Mouse (Mus musculus) midbrain, postnatal 0 days (tissue): Measurements from ENCODE around the gene Tfap2c. TPM values are rescaled to one million over a fixed set of nuclear protein-coding genes. Genes with fewer than 3 reads are reported as not detected.

Experiments
- ATAC-seq: fragments of 200-750 bp; cut with Nextera tagmentation; 2 replicates; pipeline ENCODE4 v1.8.0; 2017; ENCODE audit warnings: moderate number of reproducible peaks, mild to moderate bottlenecking, moderate TSS enrichment, moderate library complexity; ENCODE audit not compliant: low FRiP score
- DNase-seq: peaks from one replicate; pipeline ENCODE4 v3.0.0-alpha.2; 2015; ENCODE audit warnings: low spot score
- H3K27ac ChIP-seq: fragments of 300-500 bp; sonication (generic); 2 replicates; pipeline ENCODE4 v1.5.1; 2014; ENCODE audit warnings: low read depth, mild to moderate bottlenecking, low read length, mixed read lengths
- H3K27me3 ChIP-seq: fragments of 300-500 bp; sonication (generic); 2 replicates; pipeline ENCODE4 v1.6.1; 2014; ENCODE audit warnings: low read length, control low read depth, mixed read lengths; ENCODE audit not compliant: insufficient read depth
- H3K36me3 ChIP-seq: fragments of 300-500 bp; sonication (generic); 2 replicates; pipeline ENCODE4 v1.6.1; 2014; ENCODE audit warnings: low read length, control low read depth, mixed read lengths; ENCODE audit not compliant: insufficient read depth
- H3K4me1 ChIP-seq: fragments of 300-500 bp; sonication (generic); 2 replicates; pipeline ENCODE4 v1.6.1; 2014; ENCODE audit warnings: mild to moderate bottlenecking, control low read depth, antibody characterized with exemption, low read length, mixed read lengths; ENCODE audit not compliant: insufficient read depth
- H3K4me2 ChIP-seq: fragments of 300-500 bp; sonication (generic); 2 replicates; pipeline ENCODE4 v1.6.1; 2014; ENCODE audit warnings: low read depth, mild to moderate bottlenecking, low read length, mixed read lengths; ENCODE audit not compliant: poor library complexity, severe bottlenecking
- H3K4me3 ChIP-seq: fragments of 300-500 bp; sonication (generic); 2 replicates; pipeline ENCODE4 v1.5.1; 2014; ENCODE audit warnings: low read depth, mild to moderate bottlenecking, low read length, moderate library complexity
- H3K9ac ChIP-seq: fragments of 300-500 bp; sonication (generic); replicated peaks from 2 replicates; pipeline ENCODE4 v1.6.1; 2014; ENCODE audit warnings: mild to moderate bottlenecking, low read length, moderate library complexity, mixed read lengths; ENCODE audit not compliant: poor library complexity, severe bottlenecking
- H3K9me3 ChIP-seq: fragments of 300-500 bp; sonication (generic); 2 replicates; pipeline ENCODE4 v1.6.1; 2016; ENCODE audit warnings: low read length, control low read depth
- CTCF ChIP-seq: IDR thresholded peaks from 2 replicates; pipeline ENCODE4 v1.5.1; 2016; ENCODE audit warnings: antibody characterized with exemption, mild to moderate bottlenecking
- WGBS: fragments of 180-500 bp; shearing (Covaris S2); extraction: QIAGEN DNeasy Blood & Tissue Kit; methylation state at CpG from one replicate; pipeline ENCODE4 v1.1.7; 2014; 5-methylcytosine and 5-hydroxymethylcytosine counted together
- polyA plus RNA-seq: library from polyadenylated mRNA; unstranded; fragments of >200 nt; fragmentation: Nextera tagmentation; extraction: Ambion mirVana; gene quantifications from 2 replicates; pipeline ENCODE4 v1.2.1, GENCODE M21; 2015
- total RNA-seq: library from RNA; depleted of rRNA; stranded (reverse); fragments of >200 nt; gene quantifications from 2 replicates; pipeline ENCODE4 v1.2.3, GENCODE M21; 2014; rRNA removed

Tfap2c gene
- total and polyA plus RNA-seq, 2 experiments from 2014 or later: not detected

DNA sequence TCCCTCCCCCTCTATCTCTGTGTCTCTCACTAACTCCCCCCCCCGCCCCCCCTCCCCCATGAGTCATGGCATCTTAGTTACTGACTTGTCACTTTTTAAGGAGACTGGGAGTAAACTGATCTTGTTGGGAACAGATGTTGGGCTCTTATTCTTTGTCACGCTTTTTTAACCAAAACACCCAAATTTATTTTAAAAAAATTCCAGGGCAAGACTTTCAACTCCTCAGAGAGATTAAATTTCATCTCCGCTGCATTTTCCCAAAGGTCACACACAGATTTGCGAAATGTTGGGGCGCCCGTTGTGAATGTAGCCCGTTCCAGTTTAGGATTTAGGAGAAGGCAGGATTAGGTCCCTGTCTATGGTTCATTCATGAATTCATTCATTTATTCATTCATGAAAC, 47.7 kb downstream of the Tfap2c start:
- ATAC-seq (no peak), DNase-seq (no peak)
- 46% methylated on average over 7 of the region's 7 CpGs for WGBS
- H3K4me1 ChIP-seq: no peaks in the 10 kb centered on the region
- no peaks in the 10 kb centered on the region for H3K9me3 ChIP-seq
- H3K4me3 ChIP-seq: no peak overlapping the region
- H3K4me2 ChIP-seq: no peak overlapping the region
- no peak overlapping the region for H3K9ac ChIP-seq
- no peaks in the 10 kb centered on the region for H3K27me3 ChIP-seq
- no peak for TF ChIP-seq CTCF
- no peaks in the 10 kb centered on the region for H3K36me3 ChIP-seq
- H3K27ac ChIP-seq: no peak overlapping the region

GRCm38 (mm10) chr2:172597881-172598280, 48.5 kb downstream of the Tfap2c start:
- no peak overlapping the region for H3K27ac ChIP-seq
- no peaks in the 10 kb centered on the region for H3K4me1 ChIP-seq
- no peaks in the 10 kb centered on the region for H3K36me3 ChIP-seq
- ATAC-seq: no peak
- H3K4me3 ChIP-seq: no peak overlapping the region
- 86% methylated on average over 9 of the region's 9 CpGs for WGBS
- no peak overlapping the region for H3K4me2 ChIP-seq
- no peak for TF ChIP-seq CTCF
- H3K27me3 ChIP-seq: no peaks in the 10 kb centered on the region
- H3K9me3 ChIP-seq: no peaks in the 10 kb centered on the region
- no peak overlapping the region for H3K9ac ChIP-seq
- no peak for DNase-seq

DNA sequence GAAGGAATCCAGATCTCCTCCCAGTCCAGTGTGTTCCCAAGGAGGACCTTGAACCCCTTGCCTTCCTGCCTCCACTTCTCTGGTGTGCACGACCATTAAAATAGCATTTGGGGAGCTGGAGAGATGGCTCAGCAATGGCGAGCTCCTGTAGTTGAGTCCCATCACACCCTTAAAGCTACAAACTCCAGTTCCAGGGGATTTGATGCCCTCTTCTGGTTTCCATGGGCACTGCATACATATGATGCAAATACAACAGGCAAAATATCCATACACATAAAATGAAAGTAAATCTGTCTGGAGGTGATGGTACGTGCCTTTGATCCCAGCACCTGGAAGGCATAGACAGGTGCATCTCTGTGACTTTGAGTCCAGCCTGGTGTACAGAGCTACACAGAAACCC, 55.2 kb downstream of the Tfap2c start:
- DNase-seq: no peak
- Histone ChIP-seq H3K9ac (no peak overlapping the region), H3K36me3 (no peaks in the 10 kb centered on the region), H3K27me3 (no peaks in the 10 kb centered on the region), H3K4me3 (no peak overlapping the region), H3K4me2 (no peak overlapping the region), H3K27ac (no peak overlapping the region), H3K9me3 (no peaks in the 10 kb centered on the region), H3K4me1 (no peaks in the 10 kb centered on the region)
- no peak for TF ChIP-seq CTCF
- ATAC-seq: no peak
- WGBS: 97% methylated on average over 3 of the region's 3 CpGs

DNA sequence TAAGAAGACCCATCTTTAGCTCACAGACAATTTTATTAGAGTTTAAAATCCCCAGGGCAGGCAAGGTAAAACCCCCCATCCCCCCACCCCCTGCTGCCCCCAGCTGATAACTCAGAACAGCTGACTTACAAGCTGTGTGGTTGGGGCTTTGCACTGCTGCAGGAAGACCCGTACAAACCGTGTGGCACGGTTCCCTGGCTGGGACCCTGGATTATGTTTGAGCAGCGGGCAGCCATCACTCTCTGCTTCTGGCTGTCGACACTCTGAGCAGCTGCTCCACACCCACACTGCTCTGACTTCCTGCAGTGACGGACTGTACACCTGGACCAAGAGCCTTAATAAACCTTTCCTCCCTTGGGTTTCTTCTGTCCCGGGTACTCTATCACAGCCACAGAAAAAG, 56.2 kb downstream of the Tfap2c start:
- H3K4me1 ChIP-seq: no peaks in the 10 kb centered on the region
- no peak overlapping the region for H3K4me3 ChIP-seq
- no peaks in the 10 kb centered on the region for H3K36me3 ChIP-seq
- ATAC-seq (no peak), DNase-seq (no peak)
- no peaks in the 10 kb centered on the region for H3K9me3 ChIP-seq
- 45% methylated on average over 7 of the region's 7 CpGs for WGBS
- H3K27me3 ChIP-seq: no peaks in the 10 kb centered on the region
- no peak overlapping the region for H3K27ac ChIP-seq
- H3K4me2 ChIP-seq: no peak overlapping the region
- no peak overlapping the region for H3K9ac ChIP-seq
- no peak for TF ChIP-seq CTCF

- no peak for DNase-seq
- no peak for TF ChIP-seq CTCF
- no peak overlapping the region for H3K4me2 ChIP-seq
- H3K36me3 ChIP-seq: no peaks in the 10 kb centered on the region
- H3K27me3 ChIP-seq: peaks cover 4% of the 10 kb centered on the region; the same call in 1 of the 2 replicates
- H3K4me3 ChIP-seq: no peak overlapping the region
- WGBS: 83% methylated on average over 11 of the region's 11 CpGs
- H3K9me3 ChIP-seq: no peaks in the 10 kb centered on the region
- no peak overlapping the region for H3K27ac ChIP-seq
- no peaks in the 10 kb centered on the region for H3K4me1 ChIP-seq
- no peak overlapping the region for H3K9ac ChIP-seq
- no peak for ATAC-seq
These were observed 58.3 kb downstream of the Tfap2c start for GRCm38 (mm10) chr2:172607710-172608109.

Other genes with a start within 250 kb of the Tfap2c start
- 10.2 and 10.8 TPM in 2 replicates for gene Fam210b, start 204.0 kb upstream of the Tfap2c start, total RNA-seq
- gene Fam210b, start 204.0 kb upstream of the Tfap2c start, polyA plus RNA-seq: 21.1 and 21.9 TPM in 2 replicates
- 4.2 and 7.6 TPM in 2 replicates for gene Aurka, start 179.1 kb upstream of the Tfap2c start, total RNA-seq
- 5.9 and 6.2 TPM in 2 replicates for gene Aurka, start 179.1 kb upstream of the Tfap2c start, polyA plus RNA-seq
- 26.6 and 28.0 TPM in 2 replicates for gene Cstf1, start 178.9 kb upstream of the Tfap2c start, total RNA-seq
- gene Cstf1, start 178.9 kb upstream of the Tfap2c start, polyA plus RNA-seq: 25.0 and 27.0 TPM in 2 replicates
- 0.05 and 0.52 TPM in 2 replicates for gene Cass4, start 155.8 kb upstream of the Tfap2c start, total RNA-seq
- 0.07 and 0.11 TPM in 2 replicates for gene Cass4, start 155.8 kb upstream of the Tfap2c start, polyA plus RNA-seq
- gene Rtf2, start 109.0 kb upstream of the Tfap2c start, total RNA-seq: 62.0 and 67.0 TPM in 2 replicates
- gene Rtf2, start 109.0 kb upstream of the Tfap2c start, polyA plus RNA-seq: 85.0 and 89.2 TPM in 2 replicates
- not detected in 2 replicates for gene Gcnt7, start 91.0 kb upstream of the Tfap2c start, total RNA-seq
- gene Gcnt7, start 91.0 kb upstream of the Tfap2c start, polyA plus RNA-seq: 0.77 and 1.2 TPM in 2 replicates
- gene Fam209, start 77.1 kb upstream of the Tfap2c start, total RNA-seq: not detected in 2 replicates
- gene Fam209, start 77.1 kb upstream of the Tfap2c start, polyA plus RNA-seq: 0.43 and 0.47 TPM in 2 replicates